Mouse (Mus musculus): ENCODE measurements at regions not wholly inside any gene's neighbourhood (a gene's known extent, or its start where the extent isn't known, plus 50 kb on each side); places are given as distances from the start of the nearest gene placed in this dataset.

- WGBS: 61% methylated on average over 6 of the region's 6 CpGs
- DNase-seq (ENCODE audit: low spot score) (no peak), ATAC-seq (ENCODE audit: low FRiP score) (no peak)
- H3K4me3 ChIP-seq (ENCODE audit: low read depth, low read length): no peak overlapping the region
- no peak overlapping the region for H3K9ac ChIP-seq (replicated peaks; ENCODE audit: low read length, poor library complexity, severe bottlenecking)
- no peaks in the 10 kb centered on the region for H3K36me3 ChIP-seq (ENCODE audit: insufficient read depth, low read length)
- no peak overlapping the region for H3K4me2 ChIP-seq (ENCODE audit: low read depth, low read length, poor library complexity, severe bottlenecking)
- no peaks in the 10 kb centered on the region for H3K9me3 ChIP-seq (ENCODE audit: low read length)
- no peak for TF ChIP-seq CTCF (IDR thresholded peaks at IDR 0.05)
- H3K27ac ChIP-seq (ENCODE audit: low read depth, low read length): no peak overlapping the region
- no peaks in the 10 kb centered on the region for H3K4me1 ChIP-seq (ENCODE audit: insufficient read depth, low read length)
- no peaks in the 10 kb centered on the region for H3K27me3 ChIP-seq (ENCODE audit: insufficient read depth, low read length)
Observed at GRCm38 (mm10) chr10:50169116-50169515, 380.6 kb upstream of the Grik2 start.

- ATAC-seq (ENCODE audit: low FRiP score): no peak
- no peak for TF ChIP-seq CTCF (IDR thresholded peaks at IDR 0.05)
- Histone ChIP-seq H3K4me2 (ENCODE audit: low read depth, low read length, poor library complexity, severe bottlenecking) (no peak overlapping the region), H3K4me1 (ENCODE audit: insufficient read depth, low read length) (no peaks in the 10 kb centered on the region), H3K27ac (ENCODE audit: low read depth, low read length) (no peak overlapping the region), H3K4me3 (ENCODE audit: low read depth, low read length) (no peak overlapping the region), H3K9ac (replicated peaks; ENCODE audit: low read length, poor library complexity, severe bottlenecking) (no peak overlapping the region), H3K27me3 (ENCODE audit: insufficient read depth, low read length) (no peaks in the 10 kb centered on the region), H3K9me3 (ENCODE audit: low read length) (no peaks in the 10 kb centered on the region), H3K36me3 (ENCODE audit: insufficient read depth, low read length) (no peaks in the 10 kb centered on the region)
- DNase-seq (ENCODE audit: low spot score): no peak
- 63% methylated on average over 1 of the region's 1 CpGs for WGBS
Observed at GRCm38 (mm10) chr10:50138351-50138750, 349.8 kb upstream of the Grik2 start.

- DNase-seq (ENCODE audit: low spot score) (peak; percentile 89), ATAC-seq (ENCODE audit: low FRiP score) (no peak; the same call in 1 of the 2 replicates)
- 73% methylated on average over 7 of the region's 7 CpGs for WGBS
Observed at GRCm38 (mm10) chr10:50137783-50138182, 349.2 kb upstream of the Grik2 start.

GRCm38 (mm10) chr10:50136165-50136564 lies 347.6 kb upstream of the Grik2 start:
- no peak overlapping the region for H3K4me2 ChIP-seq (ENCODE audit: low read depth, low read length, poor library complexity, severe bottlenecking)
- WGBS: 93% methylated on average over 1 of the region's 1 CpGs
- DNase-seq (ENCODE audit: low spot score) (no peak), ATAC-seq (ENCODE audit: low FRiP score) (no peak)
- H3K27ac ChIP-seq (ENCODE audit: low read depth, low read length): no peak overlapping the region
- H3K36me3 ChIP-seq (ENCODE audit: insufficient read depth, low read length): no peaks in the 10 kb centered on the region
- TF ChIP-seq CTCF (IDR thresholded peaks at IDR 0.05): no peak
- H3K9ac ChIP-seq (replicated peaks; ENCODE audit: low read length, poor library complexity, severe bottlenecking): no peak overlapping the region
- no peaks in the 10 kb centered on the region for H3K9me3 ChIP-seq (ENCODE audit: low read length)
- H3K4me3 ChIP-seq (ENCODE audit: low read depth, low read length): no peak overlapping the region
- H3K27me3 ChIP-seq (ENCODE audit: insufficient read depth, low read length): no peaks in the 10 kb centered on the region
- no peaks in the 10 kb centered on the region for H3K4me1 ChIP-seq (ENCODE audit: insufficient read depth, low read length)

More at GRCm38 (mm10) chr10:50137783-50138182, 349.2 kb upstream of the Grik2 start:
- no peak for TF ChIP-seq CTCF (IDR thresholded peaks at IDR 0.05)
- no peaks in the 10 kb centered on the region for H3K27me3 ChIP-seq (ENCODE audit: insufficient read depth, low read length)
- no peak overlapping the region for H3K4me2 ChIP-seq (ENCODE audit: low read depth, low read length, poor library complexity, severe bottlenecking)
- no peaks in the 10 kb centered on the region for H3K36me3 ChIP-seq (ENCODE audit: insufficient read depth, low read length)
- H3K9ac ChIP-seq (replicated peaks; ENCODE audit: low read length, poor library complexity, severe bottlenecking): no peak overlapping the region
- H3K4me3 ChIP-seq (ENCODE audit: low read depth, low read length): no peak overlapping the region
- no peak overlapping the region for H3K27ac ChIP-seq (ENCODE audit: low read depth, low read length)
- H3K9me3 ChIP-seq (ENCODE audit: low read length): no peaks in the 10 kb centered on the region
- H3K4me1 ChIP-seq (ENCODE audit: insufficient read depth, low read length): no peaks in the 10 kb centered on the region

- Histone ChIP-seq H3K9ac (replicated peaks; ENCODE audit: low read length, poor library complexity, severe bottlenecking) (no peak overlapping the region), H3K36me3 (ENCODE audit: insufficient read depth, low read length) (no peaks in the 10 kb centered on the region), H3K4me1 (ENCODE audit: insufficient read depth, low read length) (no peaks in the 10 kb centered on the region), H3K27ac (ENCODE audit: low read depth, low read length) (no peak overlapping the region), H3K9me3 (ENCODE audit: low read length) (no peaks in the 10 kb centered on the region), H3K4me3 (ENCODE audit: low read depth, low read length) (no peak overlapping the region), H3K4me2 (ENCODE audit: low read depth, low read length, poor library complexity, severe bottlenecking) (no peak overlapping the region), H3K27me3 (ENCODE audit: insufficient read depth, low read length) (no peaks in the 10 kb centered on the region)
- 49% methylated on average over 1 of the region's 1 CpGs for WGBS
- ATAC-seq (ENCODE audit: low FRiP score): no peak
- no peak for TF ChIP-seq CTCF (IDR thresholded peaks at IDR 0.05)
- no peak for DNase-seq (ENCODE audit: low spot score)
Observed at GRCm38 (mm10) chr10:50135499-50135898, 346.9 kb upstream of the Grik2 start.

Data from midbrain, postnatal 0 days (tissue).